Comparison of ENCODE assay signal across 1 mouse cellular context in genomic region chr5:123195500-123196000, GRCm38 (mm10).
TF ChIP-seq lines count a peak whose summit lies in the region.

No protein-coding gene starts in this region.

TF ChIP-seq in CH12.LX, 34 proteins besides CTCF, POLR2A, EP300 and RAD21:
- TF ChIP-seq TBP (conservative IDR thresholded peaks at IDR 0.05; ENCODE audit: low read depth, low read length) (no peak), HCFC1 (IDR thresholded peaks at IDR 0.05; ENCODE audit: low read depth, low read length) (no peak), NRF1 (IDR thresholded peaks at IDR 0.05; ENCODE audit: low read depth, low read length) (peak; percentile 36; the same call in 1 of the 2 replicates), ZC3H11A (IDR thresholded peaks at IDR 0.05; ENCODE audit: low read depth, low read length) (no peak), ZMIZ1 (IDR thresholded peaks at IDR 0.05; ENCODE audit: low read depth, low read length) (no peak)
